Comparison of ENCODE assay signal across 7 mouse cellular contexts in genomic region chr3:51583574-51584391, GRCm38 (mm10). TPM values are rescaled to one million over a fixed set of nuclear protein-coding genes. Genes with fewer than 3 reads are reported as not detected.
DNase-seq lines count a peak whose midpoint lies in the region; ATAC-seq lines count a peak whose summit lies in the region.

No protein-coding gene starts in this region.

- 0 out of 2 replicates have a peak, but pooled peaks cover 4% of the 10 kb centered on the region for H3K4me1 ChIP-seq in intestine, embryonic 16.5 days (ENCODE audit: control insufficient read depth, insufficient read depth, low read length)
- 0 out of 2 replicates have a peak, but pooled peaks cover 3% of the 10 kb centered on the region for H3K4me1 ChIP-seq in midbrain, embryonic 14.5 days (ENCODE audit: control insufficient read depth, insufficient read depth, low read length)

- ATAC-seq in intestine, embryonic 16.5 days = peak; percentile 80
- ATAC-seq in midbrain, embryonic 14.5 days (ENCODE audit: low FRiP score, low TSS enrichment) = peak; percentile 70; the same call in 1 of the 2 replicates

- H3K9ac ChIP-seq in intestine, embryonic 16.5 days (ENCODE audit: low read depth, low read length) = no peak overlapping the region
- H3K9ac ChIP-seq in midbrain, embryonic 14.5 days (replicated peaks; ENCODE audit: low read length) = no peak overlapping the region

- H3K36me3 ChIP-seq in intestine, embryonic 16.5 days (ENCODE audit: control insufficient read depth, insufficient read depth, low read length) = no peaks in the 10 kb centered on the region
- no peaks in the 10 kb centered on the region for H3K36me3 ChIP-seq in midbrain, embryonic 14.5 days (ENCODE audit: control insufficient read depth, insufficient read depth, low read length)

- H3K27ac ChIP-seq in intestine, embryonic 16.5 days (ENCODE audit: low read length) = no peak overlapping the region
- H3K27ac ChIP-seq in midbrain, embryonic 14.5 days (replicated peaks; ENCODE audit: low read depth, low read length) = 0 out of 2 replicates have a peak overlapping the region, but pooled peaks have one; percentile 5

- H3K9me3 ChIP-seq in intestine, embryonic 16.5 days (ENCODE audit: control insufficient read depth, low read length) = no peaks in the 10 kb centered on the region
- H3K9me3 ChIP-seq in midbrain, embryonic 14.5 days (ENCODE audit: control insufficient read depth, low read length) = no peaks in the 10 kb centered on the region

- H3K4me2 ChIP-seq in intestine, embryonic 16.5 days (ENCODE audit: low read depth, low read length) = no peak overlapping the region
- peak overlapping the region; percentile 5; the same call in 1 of the 2 replicates for H3K4me2 ChIP-seq in midbrain, embryonic 14.5 days (ENCODE audit: low read length)

- no peaks in the 10 kb centered on the region for H3K27me3 ChIP-seq in intestine, embryonic 16.5 days (replicated peaks; ENCODE audit: control insufficient read depth, insufficient read depth, low read length)
- no peaks in the 10 kb centered on the region for H3K27me3 ChIP-seq in midbrain, embryonic 14.5 days (ENCODE audit: control insufficient read depth, insufficient read depth, low read length)

- 24% methylated on average over 18 of the region's 18 CpGs for WGBS in intestine, embryonic 16.5 days
- WGBS in midbrain, embryonic 14.5 days = 29% methylated on average over 18 of the region's 18 CpGs

- no peak overlapping the region for H3K4me3 ChIP-seq in intestine, embryonic 16.5 days (ENCODE audit: low read length)
- H3K4me3 ChIP-seq in midbrain, embryonic 14.5 days (replicated peaks; ENCODE audit: low read depth, low read length) = no peak overlapping the region

- DNase-seq in adrenal gland, adult 18-20 months (ENCODE audit: low spot score in 2 of 2) = peak; percentile 76 to 84
- peak; percentile 83 for DNase-seq in embryo, embryonic 10 days (ENCODE audit: low spot score)
- peak; percentile 44 to 82 for DNase-seq in gastrocnemius, postnatal 4 days (ENCODE audit: low spot score in 2 of 2)
- DNase-seq in left cerebral cortex, postnatal 14 days (ENCODE audit: low spot score in 2 of 2) = peak; percentile 91
- DNase-seq in midbrain, embryonic 14.5 days = peak; percentile 93
- peak; percentile 20 to 70 for DNase-seq in spleen, adult 18-20 months

- intact Hi-C loops in left cerebral cortex, postnatal 14 days (cut with DNase I) = loop anchor here (1.0 to 5.0 kb wide), 2 partner anchors 65 to 659 kb away; no protein-coding TSS in a partner anchor

RNA-seq across cellular contexts. Expression of gene Setd7, which starts 23.1 kb away (rescaled TPM):
- total RNA-seq in adrenal gland, adult 18-20 months (2021) = 10 to 100 TPM; 48.3 to 48.8 TPM
- total RNA-seq in gastrocnemius, postnatal 4 days (2021) = 10 to 100 TPM; 74.5 to 82.5 TPM
- polyA plus RNA-seq in intestine, embryonic 16.5 days (2015; fragmentation: Nextera tagmentation; extraction: Ambion mirVana) = 1.8 and 2.0 TPM in 2 replicates
- total RNA-seq in left cerebral cortex, postnatal 14 days (2021) = 10 to 100 TPM; 76.1 to 80.7 TPM
- polyA plus RNA-seq in midbrain, embryonic 14.5 days (2014; fragmentation: Nextera tagmentation; extraction: Ambion mirVana) = 3.4 and 3.6 TPM in 2 replicates
